Mouse (Mus musculus): ENCODE measurements around the gene Mmrn1.

DNA sequence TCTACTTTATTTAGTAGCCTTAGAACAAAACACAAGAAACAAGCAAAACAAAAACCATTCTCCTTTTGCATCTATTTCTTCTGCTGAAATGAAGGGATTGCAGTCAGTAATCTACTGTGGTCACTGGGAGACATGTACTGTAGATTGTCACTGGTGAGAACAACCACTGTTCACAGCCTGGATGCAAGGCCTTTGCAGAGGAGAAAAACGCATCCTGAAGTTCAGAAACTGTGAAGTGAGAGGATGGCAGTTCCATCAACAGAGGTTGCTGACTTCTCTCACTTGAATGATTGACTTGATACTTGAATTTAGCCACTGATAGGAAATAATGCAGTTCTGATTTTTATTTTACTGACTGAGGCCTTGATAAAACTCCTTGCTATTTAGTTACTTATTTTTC lies 53.8 kb downstream of the Mmrn1 start:
- TF ChIP-seq CTCF (IDR thresholded peaks at IDR 0.05): no peak
- no peak for TF ChIP-seq POLR2A (IDR thresholded peaks at IDR 0.05; ENCODE audit: insufficient read depth, low read depth, low read length)
